Mouse (Mus musculus) urinary bladder, postnatal 25 days (tissue): ENCODE data around the gene Fam169b.
"Not testable (repeated sequence)": the region's sequence is repeated elsewhere in the genome, so short reads cannot be mapped to it uniquely, and the experiment has no call there.

Experiments
- DNase-seq: peaks from one replicate; pipeline ENCODE4 v3.0.0; 2022; ENCODE audit warnings: low spot score

Fam169b gene

GRCm38 (mm10) chr7:68264531-68264930 is 9.1 kb upstream of the Fam169b start:
- DNase-seq = no peak

- DNase-seq = no peak
These were observed 8.2 kb upstream of the Fam169b start for GRCm38 (mm10) chr7:68265391-68265790.

- DNase-seq = no peak
These were observed 6.9 kb upstream of the Fam169b start for GRCm38 (mm10) chr7:68266691-68267090.

- DNase-seq = no peak
These were observed 3.1 kb upstream of the Fam169b start for GRCm38 (mm10) chr7:68270551-68270950.

- no peak for DNase-seq
These were observed 1.8 kb upstream of the Fam169b start for GRCm38 (mm10) chr7:68271816-68272215.

GRCm38 (mm10) chr7:68272607-68273006 is 1.0 kb upstream of the Fam169b start:
- no peak for DNase-seq

GRCm38 (mm10) chr7:68274218-68274617 is 579 bp downstream of the Fam169b start:
- DNase-seq = no peak

GRCm38 (mm10) chr7:68274951-68275350 is 1.3 kb downstream of the Fam169b start:
- DNase-seq = no peak

- DNase-seq = not testable (repeated sequence)
These were observed 1.8 kb downstream of the Fam169b start for GRCm38 (mm10) chr7:68275445-68275837.

- no peak for DNase-seq
These were observed 2.4 kb downstream of the Fam169b start for GRCm38 (mm10) chr7:68275838-68276731.

GRCm38 (mm10) chr7:68277054-68277896 is 3.6 kb downstream of the Fam169b start:
- DNase-seq = no peak

- DNase-seq = no peak
These were observed 4.2 kb downstream of the Fam169b start for GRCm38 (mm10) chr7:68277897-68278270.

GRCm38 (mm10) chr7:68278385-68278784 is 4.7 kb downstream of the Fam169b start:
- DNase-seq = no peak

GRCm38 (mm10) chr7:68278908-68279307 is 5.3 kb downstream of the Fam169b start:
- no peak for DNase-seq

- DNase-seq = no peak
These were observed 5.8 kb downstream of the Fam169b start for GRCm38 (mm10) chr7:68279481-68279880.

GRCm38 (mm10) chr7:68280352-68280869 is 6.8 kb downstream of the Fam169b start:
- DNase-seq = no peak

- no peak for DNase-seq
These were observed 7.7 kb downstream of the Fam169b start for GRCm38 (mm10) chr7:68281341-68281740.

GRCm38 (mm10) chr7:68282304-68283132 is 8.9 kb downstream of the Fam169b start:
- no peak for DNase-seq

GRCm38 (mm10) chr7:68283133-68283520 is 9.5 kb downstream of the Fam169b start:
- DNase-seq = not testable (repeated sequence)

- DNase-seq = no peak
These were observed 10.1 kb downstream of the Fam169b start for GRCm38 (mm10) chr7:68283776-68284175.

GRCm38 (mm10) chr7:68285851-68286298 is 12.2 kb downstream of the Fam169b start:
- DNase-seq = no peak
